Mouse (Mus musculus) heart, embryonic 16.5 days (tissue): ENCODE results near the gene Mrgprh. TPM values are rescaled to one million over a fixed set of nuclear protein-coding genes. Genes with fewer than 3 reads are reported as not detected.

Source experiments
- ATAC-seq: fragments of 200-750 bp; cut with Nextera tagmentation; replicated peaks from 2 replicates; pipeline ENCODE4 v1.8.0; 2017; ENCODE audit warnings: moderate number of reproducible peaks; ENCODE audit not compliant: insufficient read depth, low FRiP score; ENCODE audit errors: extremely low read depth
- H3K27ac ChIP-seq: fragments of 300-500 bp; sonication (generic); 2 replicates; pipeline ENCODE4 v1.5.1; 2014; ENCODE audit warnings: mild to moderate bottlenecking, low read length, control low read depth, moderate library complexity
- H3K27me3 ChIP-seq: fragments of 300-500 bp; sonication (generic); 2 replicates; pipeline ENCODE4 v1.6.1; 2014; ENCODE audit warnings: low read length, mixed read lengths; ENCODE audit not compliant: control insufficient read depth, insufficient read depth
- H3K36me3 ChIP-seq: fragments of 300-500 bp; sonication (generic); 2 replicates; pipeline ENCODE4 v1.6.1; 2014; ENCODE audit not compliant: control insufficient read depth, insufficient read depth
- H3K4me1 ChIP-seq: fragments of 300-500 bp; sonication (generic); 2 replicates; pipeline ENCODE4 v1.6.1; 2014; ENCODE audit warnings: low read length, mixed read lengths; ENCODE audit not compliant: control insufficient read depth, insufficient read depth
- H3K4me2 ChIP-seq: fragments of 300-500 bp; sonication (generic); 2 replicates; pipeline ENCODE4 v1.6.1; 2014; ENCODE audit warnings: low read depth, mild to moderate bottlenecking, control low read depth, low read length
- H3K4me3 ChIP-seq: fragments of 300-500 bp; sonication (generic); 2 replicates; pipeline ENCODE4 v1.5.1; 2014; ENCODE audit warnings: mild to moderate bottlenecking, control low read depth, low read length
- H3K9ac ChIP-seq: fragments of 300-500 bp; sonication (generic); 2 replicates; pipeline ENCODE4 v1.6.1; 2014; ENCODE audit warnings: low read length, control low read depth
- H3K9me3 ChIP-seq: fragments of 300-500 bp; sonication (generic); replicated peaks from 2 replicates; pipeline ENCODE4 v1.6.1; 2016; ENCODE audit warnings: low read length; ENCODE audit not compliant: control insufficient read depth
- WGBS: fragments of 180-500 bp; shearing (Covaris S2); extraction: QIAGEN DNeasy Blood & Tissue Kit; methylation state at CpG from one replicate; pipeline ENCODE4 v1.1.7; 2014; 5-methylcytosine and 5-hydroxymethylcytosine counted together
- polyA plus RNA-seq: library from polyadenylated mRNA; unstranded; fragments of >200 nt; fragmentation: Nextera tagmentation; extraction: Ambion mirVana; gene quantifications from 2 replicates; pipeline ENCODE4 v1.2.1, GENCODE M21; 2015

Mrgprh gene
- polyA plus RNA-seq, 1 experiment from 2014 or later, result not detected

GRCm38 (mm10) chr17:12858072-12858471 lies 17.8 kb upstream of the Mrgprh start:
- WGBS, result 42% methylated on average over 4 of the region's 4 CpGs
- no peak overlapping the region for H3K9ac ChIP-seq

DNA sequence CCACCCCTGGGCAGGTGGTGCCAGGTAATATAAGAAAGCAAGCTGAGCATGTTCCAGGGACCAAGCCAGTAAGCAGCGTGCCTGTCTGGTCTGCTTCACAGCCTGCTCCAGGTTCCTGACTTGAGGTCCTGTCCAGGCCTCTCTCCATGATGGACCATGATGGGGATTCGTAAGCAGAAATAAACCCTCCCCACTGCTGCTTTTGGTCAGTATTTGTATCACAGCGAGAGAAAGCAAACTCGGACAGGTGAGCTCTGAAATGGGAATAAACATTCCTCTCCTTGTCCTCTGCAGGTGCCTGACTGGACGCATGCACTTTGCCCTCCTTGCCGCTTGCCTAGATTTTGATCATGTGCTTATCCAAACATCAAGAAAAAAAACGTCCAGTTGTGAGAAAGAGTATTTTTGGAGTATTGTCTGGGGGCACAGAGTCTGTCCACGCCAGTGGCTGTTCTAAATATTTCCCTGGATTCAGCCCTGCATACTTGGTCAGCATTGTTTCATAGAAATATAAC lies 16.8 kb upstream of the Mrgprh start:
- 71% methylated on average over 8 of the region's 8 CpGs for WGBS
- no peaks in the 10 kb centered on the region for H3K36me3 ChIP-seq
- no peak for ATAC-seq

More at GRCm38 (mm10) chr17:12858072-12858471, 17.8 kb upstream of the Mrgprh start:
- Histone ChIP-seq H3K4me3 (no peak overlapping the region), H3K4me1 (no peaks in the 10 kb centered on the region), H3K9me3 (no peaks in the 10 kb centered on the region), H3K36me3 (no peaks in the 10 kb centered on the region), H3K27me3 (no peaks in the 10 kb centered on the region), H3K27ac (no peak overlapping the region), H3K4me2 (no peak overlapping the region)
- no peak for ATAC-seq

GRCm38 (mm10) chr17:12864111-12864510 lies 11.7 kb upstream of the Mrgprh start:
- Histone ChIP-seq H3K4me2 (no peak overlapping the region), H3K4me1 (peaks cover 20% of the 10 kb centered on the region), H3K27ac (no peak overlapping the region), H3K36me3 (no peaks in the 10 kb centered on the region), H3K27me3 (no peaks in the 10 kb centered on the region), H3K4me3 (no peak overlapping the region), H3K9me3 (no peaks in the 10 kb centered on the region), H3K9ac (no peak overlapping the region)
- ATAC-seq, result no peak

More for the DNA sequence above, 16.8 kb upstream of the Mrgprh start:
- Histone ChIP-seq H3K27me3 (no peaks in the 10 kb centered on the region), H3K4me1 (no peaks in the 10 kb centered on the region), H3K4me3 (no peak overlapping the region), H3K9me3 (no peaks in the 10 kb centered on the region), H3K9ac (no peak overlapping the region), H3K27ac (no peak overlapping the region), H3K4me2 (no peak overlapping the region)

GRCm38 (mm10) chr17:12865407-12865806 lies 10.4 kb upstream of the Mrgprh start:
- no peak for ATAC-seq
- no peaks in the 10 kb centered on the region for H3K9me3 ChIP-seq
- H3K27ac ChIP-seq, result no peak overlapping the region

DNA sequence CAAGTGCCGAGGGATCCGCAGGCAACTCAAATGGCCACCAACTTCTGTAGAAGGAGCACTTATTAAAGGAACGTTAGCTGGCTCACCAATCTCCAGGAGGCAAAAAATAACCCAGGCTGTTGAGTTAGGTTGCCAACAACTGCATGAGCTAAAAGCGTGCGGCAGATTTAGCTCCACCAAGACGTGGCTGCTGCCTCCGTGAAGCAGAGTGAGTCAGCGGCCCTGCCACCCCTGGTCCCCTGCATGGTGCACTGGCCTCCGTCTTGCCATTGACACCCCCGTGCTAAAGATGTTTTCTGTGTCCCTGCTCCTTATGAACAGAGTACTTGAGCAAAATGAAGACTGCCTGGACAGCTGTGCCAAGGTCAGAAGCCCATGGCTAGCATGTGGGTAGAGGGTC lies 9.0 kb upstream of the Mrgprh start:
- H3K9me3 ChIP-seq, result no peaks in the 10 kb centered on the region
- peak overlapping the region; percentile 69 for H3K27ac ChIP-seq
- peak overlapping the region; percentile 33 for H3K4me2 ChIP-seq
- no peak overlapping the region for H3K9ac ChIP-seq
- no peaks in the 10 kb centered on the region for H3K27me3 ChIP-seq
- no peak; the same call in 1 of the 2 replicates for ATAC-seq
- peaks cover 20% of the 10 kb centered on the region for H3K4me1 ChIP-seq
- H3K4me3 ChIP-seq, result no peak overlapping the region
- WGBS, result 48% methylated on average over 10 of the region's 10 CpGs
- H3K36me3 ChIP-seq, result no peaks in the 10 kb centered on the region

More at GRCm38 (mm10) chr17:12865407-12865806, 10.4 kb upstream of the Mrgprh start:
- Histone ChIP-seq H3K4me3 (no peak overlapping the region), H3K27me3 (no peaks in the 10 kb centered on the region), H3K4me1 (peaks cover 20% of the 10 kb centered on the region), H3K36me3 (no peaks in the 10 kb centered on the region), H3K4me2 (no peak overlapping the region), H3K9ac (no peak overlapping the region)
- WGBS, result 54% methylated on average over 3 of the region's 3 CpGs

DNA sequence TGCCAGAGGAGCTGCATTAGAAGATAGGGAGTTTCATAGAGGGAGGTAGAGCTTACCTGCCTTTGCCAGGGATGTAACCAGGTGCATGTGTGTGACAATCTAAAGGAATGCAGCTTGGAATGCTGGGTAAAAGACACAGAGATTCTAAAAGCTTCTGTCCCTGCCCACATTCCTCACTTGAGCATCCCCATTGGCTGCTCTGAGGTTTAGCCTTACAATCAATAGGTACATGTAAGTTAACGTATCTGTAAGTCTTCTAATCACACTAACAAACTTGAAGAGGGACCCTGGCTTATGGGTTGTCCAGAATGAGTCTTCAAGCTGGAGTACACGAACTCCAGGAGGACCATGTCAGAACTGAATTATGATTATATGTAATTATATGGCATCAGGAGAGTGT lies 7.8 kb upstream of the Mrgprh start, which contains the start of gene Mas1:
Mas1 (minus strand) TSS at position 101 of the 400 bp plus-strand sequence.
- 41% methylated on average over 2 of the region's 2 CpGs for WGBS
- Histone ChIP-seq H3K4me1 (peaks cover 20% of the 10 kb centered on the region), H3K4me3 (no peak within 1 kb of the TSS), H3K36me3 (no peaks in the 10 kb centered on the region), H3K9me3 (no peaks in the 10 kb centered on the region), H3K27ac (peak within 1 kb of the TSS; percentile 69), H3K9ac (no peak within 1 kb of the TSS), H3K4me2 (peak within 1 kb of the TSS; percentile 33), H3K27me3 (no peaks in the 10 kb centered on the region)
- ATAC-seq, result no peak

GRCm38 (mm10) chr17:12868640-12869039 lies 7.2 kb upstream of the Mrgprh start:
- Histone ChIP-seq H3K4me1 (peaks cover 20% of the 10 kb centered on the region), H3K36me3 (no peaks in the 10 kb centered on the region), H3K27ac (peak overlapping the region; percentile 29), H3K9me3 (no peaks in the 10 kb centered on the region), H3K27me3 (no peaks in the 10 kb centered on the region), H3K4me3 (no peak overlapping the region), H3K4me2 (no peak overlapping the region), H3K9ac (no peak overlapping the region)
- ATAC-seq, result no peak
- 5% methylated on average over 4 of the region's 4 CpGs for WGBS

- H3K9ac ChIP-seq, result no peak overlapping the region
- no peaks in the 10 kb centered on the region for H3K27me3 ChIP-seq
- H3K27ac ChIP-seq, result no peak overlapping the region
- no peaks in the 10 kb centered on the region for H3K36me3 ChIP-seq
- no peak for ATAC-seq
- 73% methylated on average over 16 of the region's 16 CpGs for WGBS
- H3K4me2 ChIP-seq, result no peak overlapping the region
- peaks cover 12% of the 10 kb centered on the region for H3K4me1 ChIP-seq
- H3K9me3 ChIP-seq, result no peaks in the 10 kb centered on the region
- H3K4me3 ChIP-seq, result no peak overlapping the region
Observed at GRCm38 (mm10) chr17:12872275-12873028, 3.4 kb upstream of the Mrgprh start.

DNA sequence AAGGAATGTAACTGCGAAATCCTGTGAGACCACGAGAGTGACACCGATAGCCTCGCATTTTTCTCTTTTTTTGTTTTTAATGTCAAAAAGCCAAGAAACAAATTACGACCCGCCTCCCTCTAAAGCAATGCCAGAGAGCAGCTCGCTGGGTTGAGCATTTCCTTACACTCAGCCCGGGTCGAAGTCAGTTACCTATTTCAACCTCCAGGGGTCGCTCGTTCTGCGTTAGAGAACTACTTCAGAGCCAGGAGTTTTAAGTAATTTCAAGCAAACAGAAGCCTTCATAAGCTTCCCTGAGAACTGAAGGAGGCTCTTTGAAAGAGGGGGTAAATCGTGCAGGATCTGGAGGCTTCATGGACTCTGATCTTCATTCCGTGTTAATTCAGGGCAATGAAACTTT lies 4.3 kb downstream of the Mrgprh start:
- Histone ChIP-seq H3K27ac (no peak overlapping the region), H3K36me3 (no peaks in the 10 kb centered on the region), H3K4me3 (peak overlapping the region; percentile 43), H3K27me3 (no peaks in the 10 kb centered on the region), H3K4me1 (peaks cover 5% of the 10 kb centered on the region; the same call in 1 of the 2 replicates), H3K9ac (peak overlapping the region; percentile 62), H3K4me2 (peak overlapping the region; percentile 75), H3K9me3 (no peaks in the 10 kb centered on the region)
- 4% methylated on average over 14 of the region's 14 CpGs for WGBS
- ATAC-seq, result peak; percentile 72
